In the genomic region with DNA sequence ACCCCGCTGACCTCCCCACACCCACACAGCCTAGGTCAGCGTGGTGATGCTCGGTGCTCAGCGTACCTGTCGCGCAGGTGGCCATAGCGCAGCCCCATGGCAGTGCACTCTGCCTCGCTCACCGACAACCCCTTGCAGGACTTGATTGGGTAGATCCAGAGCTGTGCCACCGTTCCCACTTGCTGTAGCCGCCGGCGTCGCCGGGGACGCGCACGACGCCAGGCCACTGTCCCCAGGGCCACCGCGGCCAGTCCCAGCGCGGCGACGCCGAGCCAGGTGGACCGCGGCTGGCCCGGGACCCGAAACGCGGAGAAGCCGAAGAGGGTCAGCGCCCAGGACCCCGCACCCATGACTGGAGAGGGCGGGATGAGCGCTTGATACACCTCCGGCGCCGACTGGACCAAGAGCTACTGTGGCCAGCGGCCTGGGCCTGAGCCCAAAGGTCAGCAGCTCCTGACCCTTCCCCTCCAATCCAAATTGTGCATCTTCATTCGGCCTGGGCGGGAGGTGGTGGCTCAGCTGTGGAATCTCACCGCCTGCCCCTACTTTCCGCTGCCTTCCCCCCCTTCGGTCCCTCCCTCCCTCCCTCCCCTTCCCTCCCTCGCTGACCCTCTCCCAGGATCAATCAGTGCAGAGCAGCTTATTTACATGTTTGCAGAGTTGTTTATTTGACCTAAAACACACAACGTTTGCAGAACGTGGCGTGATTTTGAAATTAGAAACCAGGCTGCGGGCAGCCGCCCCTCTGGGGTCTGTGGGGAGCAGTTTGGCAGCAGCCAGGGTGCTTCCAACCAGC, we compare ENCODE assay signal across 8 mouse cellular contexts. TPM values are rescaled to one million over a fixed set of nuclear protein-coding genes. Genes with fewer than 3 reads are reported as not detected.
DNase-seq lines count a peak whose midpoint lies in the region; ATAC-seq and TF ChIP-seq lines count a peak whose summit lies in the region.

TSS of gene Marc1 (minus strand) at position 534 of the 796 bp plus-strand sequence.

- peak within 1 kb of the TSS; percentile 56 for H3K4me3 ChIP-seq in gastrocnemius, adult 2 months
- H3K4me3 ChIP-seq in embryonic facial prominence, embryonic 14.5 days (ENCODE audit: low read depth, low read length): peak within 1 kb of the TSS; percentile 37
- no peak within 1 kb of the TSS for H3K4me3 ChIP-seq in kidney, adult 2 months (ENCODE audit: insufficient read depth, low read depth, low read length)
- peak within 1 kb of the TSS; percentile 28 for H3K4me3 ChIP-seq in midbrain, embryonic 11.5 days (ENCODE audit: low read depth, low read length)

- no peak for DNase-seq in gastrocnemius, adult 2 months
- no peak for DNase-seq in gastrocnemius, adult 8-10 months (ENCODE audit: low spot score in 2 of 2)
- no peak for DNase-seq in embryonic facial prominence, embryonic 14.5 days (ENCODE audit: low spot score)
- peak; percentile 63 for DNase-seq in kidney, adult 2 months
- DNase-seq in midbrain, embryonic 11.5 days (ENCODE audit: low spot score, missing footprints): no peak
- DNase-seq in urinary bladder, postnatal 10 days (ENCODE audit: low spot score): no peak
- no peak for DNase-seq in thymus, postnatal 10 days (ENCODE audit: low spot score in 2 of 2)
- DNase-seq in frontal cortex, postnatal 14 days (ENCODE audit: low spot score in 2 of 2): no peak

- no peak; the same call in 1 of the 2 replicates for ATAC-seq in embryonic facial prominence, embryonic 14.5 days (ENCODE audit: low read depth)
- ATAC-seq in midbrain, embryonic 11.5 days (ENCODE audit: low FRiP score): peak; percentile 67

- H3K9me3 ChIP-seq in embryonic facial prominence, embryonic 14.5 days (ENCODE audit: control insufficient read depth, low read length): no peaks in the 10 kb centered on the region
- H3K9me3 ChIP-seq in midbrain, embryonic 11.5 days (ENCODE audit: control insufficient read depth, low read length): no peaks in the 10 kb centered on the region

- H3K4me1 ChIP-seq in embryonic facial prominence, embryonic 14.5 days (ENCODE audit: control insufficient read depth, insufficient read depth, low read length): peaks cover 8% of the 10 kb centered on the region
- H3K4me1 ChIP-seq in kidney, adult 2 months (ENCODE audit: control insufficient read depth, insufficient read depth, low read length): peaks cover 18% of the 10 kb centered on the region
- peaks cover 8% of the 10 kb centered on the region for H3K4me1 ChIP-seq in midbrain, embryonic 11.5 days (ENCODE audit: control insufficient read depth, insufficient read depth, low read length)

- H3K9ac ChIP-seq in embryonic facial prominence, embryonic 14.5 days (ENCODE audit: low read depth, low read length): peak within 1 kb of the TSS; percentile 42; the same call in 1 of the 2 replicates
- peak within 1 kb of the TSS; percentile 53 for H3K9ac ChIP-seq in midbrain, embryonic 11.5 days (ENCODE audit: low read length)

- TF ChIP-seq POLR2A in kidney, adult 2 months (IDR thresholded peaks at IDR 0.05; ENCODE audit: low read depth, low read length): no peak

- WGBS in embryonic facial prominence, embryonic 14.5 days: 7% methylated on average over 35 of the region's 52 CpGs
- 15% methylated on average over 52 of the region's 52 CpGs for WGBS in kidney, adult 2 months
- WGBS in midbrain, embryonic 11.5 days: 6% methylated on average over 52 of the region's 52 CpGs

- peaks cover 12% of the 10 kb centered on the region; the same call in 1 of the 2 replicates for H3K36me3 ChIP-seq in embryonic facial prominence, embryonic 14.5 days (ENCODE audit: control insufficient read depth, insufficient read depth, low read length)
- no peaks in the 10 kb centered on the region; the same call in 1 of the 2 replicates for H3K36me3 ChIP-seq in kidney, adult 2 months (ENCODE audit: control insufficient read depth, insufficient read depth, low read length)
- H3K36me3 ChIP-seq in midbrain, embryonic 11.5 days (ENCODE audit: control insufficient read depth, insufficient read depth, low read length): no peaks in the 10 kb centered on the region

- intact Hi-C loops in gastrocnemius, adult 2 months (cut with DNase I): no loop called here

- H3K4me2 ChIP-seq in embryonic facial prominence, embryonic 14.5 days (ENCODE audit: low read depth, low read length): peak within 1 kb of the TSS; percentile 87
- H3K4me2 ChIP-seq in midbrain, embryonic 11.5 days: peak within 1 kb of the TSS; percentile 57

- H3K27me3 ChIP-seq in embryonic facial prominence, embryonic 14.5 days (replicated peaks; ENCODE audit: control insufficient read depth, insufficient read depth, low read length): peaks cover 23% of the 10 kb centered on the region
- no peaks in the 10 kb centered on the region for H3K27me3 ChIP-seq in kidney, adult 2 months (replicated peaks; ENCODE audit: control insufficient read depth, insufficient read depth, low read length)
- H3K27me3 ChIP-seq in midbrain, embryonic 11.5 days (ENCODE audit: control insufficient read depth, insufficient read depth, low read length): peaks cover 5% of the 10 kb centered on the region

- H3K27ac ChIP-seq in gastrocnemius, adult 2 months: no peak within 1 kb of the TSS
- H3K27ac ChIP-seq in embryonic facial prominence, embryonic 14.5 days (replicated peaks; ENCODE audit: low read depth, low read length): no peak within 1 kb of the TSS
- H3K27ac ChIP-seq in kidney, adult 2 months (ENCODE audit: insufficient read depth, low read depth, low read length): no peak within 1 kb of the TSS
- no peak within 1 kb of the TSS for H3K27ac ChIP-seq in midbrain, embryonic 11.5 days (ENCODE audit: low read depth, low read length)

- no peak for TF ChIP-seq CTCF in gastrocnemius, adult 2 months (IDR thresholded peaks at IDR 0.05)
- TF ChIP-seq CTCF in kidney, adult 2 months (conservative IDR thresholded peaks at IDR 0.05; ENCODE audit: insufficient read depth, insufficient read length, low read depth, low read length): no peak

RNA-seq across cellular contexts. Expression of gene Marc1, which starts in this region (rescaled TPM):
- total RNA-seq in gastrocnemius, adult 2 months (2021): not detected
- total RNA-seq in gastrocnemius, adult 8-10 months (2022): under 1 TPM in 2 of 4 experiments, not detected in 2; 0.27 to 0.62 TPM
- 0.08 and 0.24 TPM in 2 replicates for polyA plus RNA-seq in embryonic facial prominence, embryonic 14.5 days (2014; fragmentation: Nextera tagmentation; extraction: Ambion mirVana)
- polyA plus RNA-seq in kidney, adult 2 months (2012; rRNA removed): 1.0 and 2.1 TPM in 2 replicates
- polyA plus RNA-seq in midbrain, embryonic 11.5 days (2014; fragmentation: Nextera tagmentation; extraction: Ambion mirVana): not detected in 2 replicates

Comparison
In these comparisons a context has a peak if more than half of its experiments do, and no peak if none do; other contexts are left out.
1. Peak in ATAC-seq, H3K4me3 ChIP-seq, H3K9ac ChIP-seq and H3K4me2 ChIP-seq in midbrain, embryonic 11.5 days; RNA of the gene not detected or under 1 TPM.